Mouse (Mus musculus): ENCODE data around the gene Notum. TPM values are rescaled to one million over a fixed set of nuclear protein-coding genes. Genes with fewer than 3 reads are reported as not detected.
A peak's percentile ranks its signal among the peaks of the same experiment; 100 is the strongest.

The Notum gene
- polyA plus RNA-seq, 1 experiment from 2014 or later: 1.4 TPM

DNA sequence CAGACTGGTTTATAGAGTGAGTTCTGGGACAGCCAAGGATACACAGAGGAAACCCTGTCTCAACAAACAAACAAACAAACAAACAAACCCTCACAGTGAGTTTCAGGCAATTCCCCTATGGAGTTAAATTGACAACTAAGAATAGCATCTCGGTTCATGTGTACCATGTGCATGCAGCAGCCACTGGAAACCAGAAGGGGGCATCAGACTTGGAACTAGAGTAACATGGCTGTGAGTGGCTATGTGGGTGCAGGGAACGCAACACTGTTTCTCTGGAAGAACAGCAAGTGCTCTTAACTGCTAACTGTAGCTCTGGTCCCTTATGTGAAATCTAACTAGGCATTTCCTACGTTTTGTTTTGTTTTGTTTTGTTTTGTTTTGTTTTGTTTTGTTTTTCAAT is 9.1 kb downstream of the Notum start:
- Histone ChIP-seq H3K9ac (ENCODE audit: low read length) (no peak overlapping the region), H3K36me3 (ENCODE audit: control insufficient read depth, insufficient read depth, low read length) (no peaks in the 10 kb centered on the region), H3K27ac (ENCODE audit: low read depth, low read length) (no peak overlapping the region), H3K9me3 (ENCODE audit: control insufficient read depth, low read length) (no peaks in the 10 kb centered on the region), H3K4me3 (ENCODE audit: low read depth, low read length) (no peak overlapping the region), H3K4me1 (ENCODE audit: control insufficient read depth, insufficient read depth, low read length) (peaks cover 4% of the 10 kb centered on the region), H3K4me2 (no peak overlapping the region), H3K27me3 (ENCODE audit: control insufficient read depth, insufficient read depth, low read length) (0 out of 2 replicates have a peak, but pooled peaks cover 3% of the 10 kb centered on the region)
- ATAC-seq (ENCODE audit: low FRiP score): no peak
- DNase-seq (ENCODE audit: low spot score, missing footprints): no peak
- WGBS: 67% methylated on average over 3 of the region's 3 CpGs

- H3K27me3 ChIP-seq (ENCODE audit: control insufficient read depth, insufficient read depth, low read length): 0 out of 2 replicates have a peak, but pooled peaks cover 3% of the 10 kb centered on the region
- ATAC-seq (ENCODE audit: low FRiP score) (no peak), DNase-seq (ENCODE audit: low spot score, missing footprints) (peak; percentile 93)
- 7% methylated on average over 13 of the region's 13 CpGs for WGBS
- H3K9ac ChIP-seq (ENCODE audit: low read length): peak within 1 kb of the TSS; percentile 2; the same call in 1 of the 2 replicates
- no peaks in the 10 kb centered on the region for H3K36me3 ChIP-seq (ENCODE audit: control insufficient read depth, insufficient read depth, low read length)
- H3K9me3 ChIP-seq (ENCODE audit: control insufficient read depth, low read length): no peaks in the 10 kb centered on the region
- peak within 1 kb of the TSS; percentile 28 for H3K4me2 ChIP-seq
- H3K27ac ChIP-seq (ENCODE audit: low read depth, low read length): no peak within 1 kb of the TSS
- H3K4me1 ChIP-seq (ENCODE audit: control insufficient read depth, insufficient read depth, low read length): peaks cover 5% of the 10 kb centered on the region
- no peak within 1 kb of the TSS for H3K4me3 ChIP-seq (ENCODE audit: low read depth, low read length)
These were observed 12.9 kb downstream of the Notum start, which contains the start of gene Myadml2 for GRCm38 (mm10) chr11:120648001-120648476. Myadml2 (minus strand) TSS chr11:120648158.

DNA sequence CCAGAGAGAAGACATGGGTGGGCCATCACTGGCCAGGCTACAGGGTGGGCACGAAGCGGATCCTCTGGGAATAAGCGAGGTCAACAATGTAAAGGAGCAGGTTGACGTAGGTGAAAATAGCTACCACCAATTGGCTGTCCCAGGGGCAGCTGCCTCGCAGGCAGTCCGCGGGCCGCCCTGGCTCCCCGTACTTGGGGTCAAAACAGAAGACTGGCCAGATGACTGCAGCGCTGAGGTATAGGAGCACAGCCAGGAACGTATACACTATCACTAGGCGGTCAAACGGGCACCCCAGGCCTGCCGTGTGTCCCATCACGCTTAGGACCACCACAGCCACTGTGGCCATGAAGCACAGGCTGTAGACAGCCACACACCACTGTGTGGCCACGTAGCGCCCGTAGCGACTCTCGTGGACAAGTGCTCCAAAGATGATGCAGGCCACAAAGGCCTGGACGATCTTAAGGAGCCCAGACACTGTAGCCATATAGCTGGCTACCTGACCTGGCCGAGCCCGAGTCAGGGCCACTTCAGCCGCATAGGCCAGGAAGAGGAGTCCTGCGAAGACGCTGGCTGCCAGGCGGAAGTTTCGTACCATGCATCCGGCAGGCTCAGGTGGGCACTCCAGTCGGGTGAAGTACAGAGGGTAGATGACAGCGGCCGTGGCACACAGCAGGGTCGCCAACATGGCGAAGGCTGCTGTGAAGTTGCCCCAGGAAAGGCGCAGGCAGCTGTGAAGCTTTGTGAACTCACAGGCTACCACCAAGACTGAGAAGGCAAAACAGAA is 13.7 kb downstream of the Notum start:
- DNase-seq (ENCODE audit: low spot score, missing footprints) (no peak), ATAC-seq (ENCODE audit: low FRiP score) (no peak)
- WGBS: 77% methylated on average over 35 of the region's 35 CpGs
- H3K4me1 ChIP-seq (ENCODE audit: control insufficient read depth, insufficient read depth, low read length): peaks cover 9% of the 10 kb centered on the region
- no peaks in the 10 kb centered on the region for H3K36me3 ChIP-seq (ENCODE audit: control insufficient read depth, insufficient read depth, low read length)
- H3K9me3 ChIP-seq (ENCODE audit: control insufficient read depth, low read length): no peaks in the 10 kb centered on the region
- no peak overlapping the region for H3K9ac ChIP-seq (ENCODE audit: low read length)
- H3K27me3 ChIP-seq (ENCODE audit: control insufficient read depth, insufficient read depth, low read length): 0 out of 2 replicates have a peak, but pooled peaks cover 3% of the 10 kb centered on the region
- no peak overlapping the region for H3K27ac ChIP-seq (ENCODE audit: low read depth, low read length)
- no peak overlapping the region for H3K4me3 ChIP-seq (ENCODE audit: low read depth, low read length)
- no peak overlapping the region for H3K4me2 ChIP-seq

DNA sequence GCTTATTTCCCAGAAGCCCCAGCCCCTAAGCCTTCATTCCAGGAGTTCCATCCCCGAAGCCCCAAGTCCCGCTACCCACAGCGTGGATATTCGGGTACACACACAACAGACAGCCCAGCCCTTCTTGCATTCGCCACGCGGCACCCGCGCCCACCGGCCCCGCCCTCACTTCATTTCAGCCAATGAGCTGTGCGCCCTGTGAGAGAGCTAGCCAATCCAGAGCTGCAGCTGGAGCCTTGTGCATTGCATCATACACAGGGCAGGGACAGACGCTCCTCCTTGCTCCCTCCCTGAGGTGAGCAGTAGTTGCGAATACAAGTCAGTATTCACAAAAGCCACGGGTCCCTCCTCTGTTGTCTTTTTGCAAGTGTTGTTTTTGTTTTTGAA is 17.4 kb downstream of the Notum start, which contains the start of gene Pycr1:
Gene Pycr1, minus strand, starts transcription at position 169 of the 387 bp plus-strand sequence.
- peak within 1 kb of the TSS; percentile 79 for H3K9ac ChIP-seq (ENCODE audit: low read length)
- H3K4me2 ChIP-seq: peak within 1 kb of the TSS; percentile 89
- no peak within 1 kb of the TSS for H3K27ac ChIP-seq (ENCODE audit: low read depth, low read length)
- H3K27me3 ChIP-seq (ENCODE audit: control insufficient read depth, insufficient read depth, low read length): 0 out of 2 replicates have a peak, but pooled peaks cover 3% of the 10 kb centered on the region
- ATAC-seq (ENCODE audit: low FRiP score) (peak; percentile 100), DNase-seq (ENCODE audit: low spot score, missing footprints) (peak; percentile 98)
- peak within 1 kb of the TSS; percentile 36 for H3K4me3 ChIP-seq (ENCODE audit: low read depth, low read length)
- H3K36me3 ChIP-seq (ENCODE audit: control insufficient read depth, insufficient read depth, low read length): no peaks in the 10 kb centered on the region
- WGBS: under 1% methylated on average over 15 of the region's 15 CpGs
- no peaks in the 10 kb centered on the region for H3K9me3 ChIP-seq (ENCODE audit: control insufficient read depth, low read length)
- H3K4me1 ChIP-seq (ENCODE audit: control insufficient read depth, insufficient read depth, low read length): peaks cover 9% of the 10 kb centered on the region

- Histone ChIP-seq H3K27me3 (ENCODE audit: control insufficient read depth, insufficient read depth, low read length) (0 out of 2 replicates have a peak, but pooled peaks cover 3% of the 10 kb centered on the region), H3K27ac (ENCODE audit: low read depth, low read length) (no peak overlapping the region), H3K36me3 (ENCODE audit: control insufficient read depth, insufficient read depth, low read length) (no peaks in the 10 kb centered on the region), H3K9ac (ENCODE audit: low read length) (peak overlapping the region; percentile 79), H3K9me3 (ENCODE audit: control insufficient read depth, low read length) (no peaks in the 10 kb centered on the region), H3K4me3 (ENCODE audit: low read depth, low read length) (peak overlapping the region; percentile 36), H3K4me2 (peak overlapping the region; percentile 89), H3K4me1 (ENCODE audit: control insufficient read depth, insufficient read depth, low read length) (peaks cover 6% of the 10 kb centered on the region)
- 4% methylated on average over 18 of the region's 18 CpGs for WGBS
- DNase-seq (ENCODE audit: low spot score, missing footprints) (no peak), ATAC-seq (ENCODE audit: low FRiP score) (peak; percentile 64)
These were observed 17.9 kb downstream of the Notum start for GRCm38 (mm10) chr11:120642939-120643600.

DNA sequence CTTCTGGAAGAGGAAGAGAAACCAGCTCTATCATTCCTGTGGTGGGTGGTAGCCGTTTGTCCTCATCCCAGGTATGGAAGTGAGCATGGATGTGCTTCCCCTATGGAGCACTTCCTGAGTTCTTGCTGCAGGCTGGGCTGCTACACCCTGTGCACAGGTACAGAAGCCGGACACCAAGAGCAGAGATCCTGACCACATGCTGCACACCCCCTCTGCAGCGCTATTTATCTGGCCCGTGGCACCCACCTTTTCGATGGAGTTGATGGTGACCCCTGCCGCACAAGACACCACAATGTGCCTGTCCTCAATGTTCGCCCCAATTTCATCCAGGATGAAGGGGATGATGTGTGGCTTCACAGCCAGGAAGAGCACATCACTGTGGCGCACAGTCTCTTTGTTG is 19.1 kb downstream of the Notum start:
- H3K27ac ChIP-seq (ENCODE audit: low read depth, low read length): no peak overlapping the region
- H3K9ac ChIP-seq (ENCODE audit: low read length): no peak overlapping the region
- ATAC-seq (ENCODE audit: low FRiP score) (no peak), DNase-seq (ENCODE audit: low spot score, missing footprints) (no peak)
- H3K4me3 ChIP-seq (ENCODE audit: low read depth, low read length): no peak overlapping the region
- H3K36me3 ChIP-seq (ENCODE audit: control insufficient read depth, insufficient read depth, low read length): no peaks in the 10 kb centered on the region
- peaks cover 5% of the 10 kb centered on the region for H3K4me1 ChIP-seq (ENCODE audit: control insufficient read depth, insufficient read depth, low read length)
- H3K9me3 ChIP-seq (ENCODE audit: control insufficient read depth, low read length): no peaks in the 10 kb centered on the region
- H3K27me3 ChIP-seq (ENCODE audit: control insufficient read depth, insufficient read depth, low read length): no peaks in the 10 kb centered on the region
- 90% methylated on average over 8 of the region's 8 CpGs for WGBS
- no peak overlapping the region for H3K4me2 ChIP-seq

DNA sequence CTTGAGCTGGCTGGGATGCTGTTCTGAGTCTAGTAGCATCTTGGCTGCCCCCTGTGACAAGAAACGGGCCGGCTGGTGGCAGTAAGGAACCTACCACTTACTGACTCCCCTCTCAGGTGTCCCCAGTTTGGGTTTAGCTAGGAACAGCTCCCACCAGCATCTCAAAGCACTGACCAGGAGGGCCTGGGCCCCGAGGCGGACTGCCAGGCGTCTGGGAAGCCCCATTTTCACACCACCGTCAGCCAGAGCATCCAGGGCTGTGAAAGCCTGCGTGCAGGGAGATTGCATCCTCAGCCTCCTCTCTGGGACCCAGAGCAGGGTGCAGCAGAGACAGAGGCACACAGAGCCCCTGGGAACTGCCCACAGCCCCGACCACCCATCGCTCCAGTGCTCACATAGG is 19.7 kb downstream of the Notum start:
- Histone ChIP-seq H3K27ac (ENCODE audit: low read depth, low read length) (no peak overlapping the region), H3K36me3 (ENCODE audit: control insufficient read depth, insufficient read depth, low read length) (no peaks in the 10 kb centered on the region), H3K9ac (ENCODE audit: low read length) (no peak overlapping the region), H3K4me1 (ENCODE audit: control insufficient read depth, insufficient read depth, low read length) (peaks cover 5% of the 10 kb centered on the region), H3K27me3 (ENCODE audit: control insufficient read depth, insufficient read depth, low read length) (no peaks in the 10 kb centered on the region), H3K4me2 (no peak overlapping the region), H3K9me3 (ENCODE audit: control insufficient read depth, low read length) (no peaks in the 10 kb centered on the region), H3K4me3 (ENCODE audit: low read depth, low read length) (no peak overlapping the region)
- WGBS: 71% methylated on average over 9 of the region's 9 CpGs
- DNase-seq (ENCODE audit: low spot score, missing footprints) (no peak), ATAC-seq (ENCODE audit: low FRiP score) (no peak)

- no peak overlapping the region for H3K27ac ChIP-seq (ENCODE audit: low read depth, low read length)
- H3K36me3 ChIP-seq (ENCODE audit: control insufficient read depth, insufficient read depth, low read length): no peaks in the 10 kb centered on the region
- peaks cover 23% of the 10 kb centered on the region for H3K4me1 ChIP-seq (ENCODE audit: control insufficient read depth, insufficient read depth, low read length)
- no peak overlapping the region for H3K9ac ChIP-seq (ENCODE audit: low read length)
- H3K4me2 ChIP-seq: no peak overlapping the region
- H3K27me3 ChIP-seq (ENCODE audit: control insufficient read depth, insufficient read depth, low read length): no peaks in the 10 kb centered on the region
- DNase-seq (ENCODE audit: low spot score, missing footprints) (peak; percentile 80), ATAC-seq (ENCODE audit: low FRiP score) (no peak)
- WGBS: 69% methylated on average over 5 of the region's 5 CpGs
- H3K4me3 ChIP-seq (ENCODE audit: low read depth, low read length): no peak overlapping the region
- H3K9me3 ChIP-seq (ENCODE audit: control insufficient read depth, low read length): no peaks in the 10 kb centered on the region
These were observed 26.2 kb downstream of the Notum start for GRCm38 (mm10) chr11:120634810-120635209.
